Mouse (Mus musculus): ENCODE results near the gene Hbq1a. TPM values are rescaled to one million over a fixed set of nuclear protein-coding genes. Genes with fewer than 3 reads are reported as not detected.
"Not testable (repeated sequence)": the region's sequence is repeated elsewhere in the genome, so short reads cannot be mapped to it uniquely, and the experiment has no call there.

The Hbq1a gene
- polyA plus RNA-seq, 1 experiment: not detected

- Histone ChIP-seq H3K4me1 (ENCODE audit: control insufficient read depth, insufficient read depth, low read length) (no peaks in the 10 kb centered on the region), H3K27me3 (ENCODE audit: control insufficient read depth, insufficient read depth, low read length) (no peaks in the 10 kb centered on the region), H3K27ac (ENCODE audit: control insufficient read depth, insufficient read depth, low read depth, low read length) (no peak overlapping the region), H3K4me3 (ENCODE audit: control insufficient read depth, low read depth, low read length) (no peak overlapping the region), H3K36me3 (ENCODE audit: control insufficient read depth, insufficient read depth, low read length) (no peaks in the 10 kb centered on the region)
- no peak for TF ChIP-seq POLR2A (IDR thresholded peaks at IDR 0.05; ENCODE audit: control insufficient read depth, low read depth, low read length)
- TF ChIP-seq CTCF (IDR thresholded peaks at IDR 0.05; ENCODE audit: control insufficient read depth, insufficient read depth, insufficient replicate concordance, low read depth, low read length): no peak
Observed at GRCm38 (mm10) chr11:32277736-32278457, 22.0 kb upstream of the Hbq1a start.

GRCm38 (mm10) chr11:32278458-32278957 lies 21.4 kb upstream of the Hbq1a start:
- no peak for TF ChIP-seq CTCF (IDR thresholded peaks at IDR 0.05; ENCODE audit: control insufficient read depth, insufficient read depth, insufficient replicate concordance, low read depth, low read length)
- no peak for TF ChIP-seq POLR2A (IDR thresholded peaks at IDR 0.05; ENCODE audit: control insufficient read depth, low read depth, low read length)
- H3K36me3 ChIP-seq (ENCODE audit: control insufficient read depth, insufficient read depth, low read length): no peaks in the 10 kb centered on the region
- H3K4me3 ChIP-seq (ENCODE audit: control insufficient read depth, low read depth, low read length): no peak overlapping the region
- H3K27ac ChIP-seq (ENCODE audit: control insufficient read depth, insufficient read depth, low read depth, low read length): no peak overlapping the region
- H3K27me3 ChIP-seq (ENCODE audit: control insufficient read depth, insufficient read depth, low read length): no peaks in the 10 kb centered on the region
- H3K4me1 ChIP-seq (ENCODE audit: control insufficient read depth, insufficient read depth, low read length): no peaks in the 10 kb centered on the region

- no peaks in the 10 kb centered on the region for H3K36me3 ChIP-seq (ENCODE audit: control insufficient read depth, insufficient read depth, low read length)
- TF ChIP-seq CTCF (IDR thresholded peaks at IDR 0.05; ENCODE audit: control insufficient read depth, insufficient read depth, insufficient replicate concordance, low read depth, low read length) (no peak), POLR2A (IDR thresholded peaks at IDR 0.05; ENCODE audit: control insufficient read depth, low read depth, low read length) (no peak)
- no peaks in the 10 kb centered on the region for H3K27me3 ChIP-seq (ENCODE audit: control insufficient read depth, insufficient read depth, low read length)
- no peak overlapping the region for H3K4me3 ChIP-seq (ENCODE audit: control insufficient read depth, low read depth, low read length)
- H3K27ac ChIP-seq (ENCODE audit: control insufficient read depth, insufficient read depth, low read depth, low read length): no peak overlapping the region
- H3K4me1 ChIP-seq (ENCODE audit: control insufficient read depth, insufficient read depth, low read length): no peaks in the 10 kb centered on the region
Observed at GRCm38 (mm10) chr11:32280646-32281045, 19.2 kb upstream of the Hbq1a start.

GRCm38 (mm10) chr11:32281416-32282144 lies 18.3 kb upstream of the Hbq1a start:
- TF ChIP-seq POLR2A (IDR thresholded peaks at IDR 0.05; ENCODE audit: control insufficient read depth, low read depth, low read length): no peak
- no peak for TF ChIP-seq CTCF (IDR thresholded peaks at IDR 0.05; ENCODE audit: control insufficient read depth, insufficient read depth, insufficient replicate concordance, low read depth, low read length)
- Histone ChIP-seq H3K4me3 (ENCODE audit: control insufficient read depth, low read depth, low read length) (no peak overlapping the region), H3K4me1 (ENCODE audit: control insufficient read depth, insufficient read depth, low read length) (no peaks in the 10 kb centered on the region), H3K27me3 (ENCODE audit: control insufficient read depth, insufficient read depth, low read length) (no peaks in the 10 kb centered on the region), H3K36me3 (ENCODE audit: control insufficient read depth, insufficient read depth, low read length) (no peaks in the 10 kb centered on the region), H3K27ac (ENCODE audit: control insufficient read depth, insufficient read depth, low read depth, low read length) (no peak overlapping the region)

GRCm38 (mm10) chr11:32283091-32283777 lies 16.6 kb upstream of the Hbq1a start, which contains the start of gene Hba-a1:
Gene Hba-a1, plus strand, starts transcription at chr11:32283511.
- H3K27ac ChIP-seq (ENCODE audit: control insufficient read depth, insufficient read depth, low read depth, low read length); H3K36me3 ChIP-seq (ENCODE audit: control insufficient read depth, insufficient read depth, low read length); H3K4me3 ChIP-seq (ENCODE audit: control insufficient read depth, low read depth, low read length); H3K4me1 ChIP-seq (ENCODE audit: control insufficient read depth, insufficient read depth, low read length); H3K27me3 ChIP-seq (ENCODE audit: control insufficient read depth, insufficient read depth, low read length): not testable (repeated sequence)

- H3K27me3 ChIP-seq (ENCODE audit: control insufficient read depth, insufficient read depth, low read length); H3K4me1 ChIP-seq (ENCODE audit: control insufficient read depth, insufficient read depth, low read length); H3K36me3 ChIP-seq (ENCODE audit: control insufficient read depth, insufficient read depth, low read length); H3K27ac ChIP-seq (ENCODE audit: control insufficient read depth, insufficient read depth, low read depth, low read length); H3K4me3 ChIP-seq (ENCODE audit: control insufficient read depth, low read depth, low read length): not testable (repeated sequence)
Observed at GRCm38 (mm10) chr11:32284582-32284981, 15.3 kb upstream of the Hbq1a start.

- Histone ChIP-seq H3K27me3 (ENCODE audit: control insufficient read depth, insufficient read depth, low read length) (no peaks in the 10 kb centered on the region), H3K27ac (ENCODE audit: control insufficient read depth, insufficient read depth, low read depth, low read length) (no peak overlapping the region), H3K4me1 (ENCODE audit: control insufficient read depth, insufficient read depth, low read length) (no peaks in the 10 kb centered on the region; the same call in 1 of the 2 replicates), H3K4me3 (ENCODE audit: control insufficient read depth, low read depth, low read length) (no peak overlapping the region), H3K36me3 (ENCODE audit: control insufficient read depth, insufficient read depth, low read length) (no peaks in the 10 kb centered on the region)
- TF ChIP-seq CTCF (IDR thresholded peaks at IDR 0.05; ENCODE audit: control insufficient read depth, insufficient read depth, insufficient replicate concordance, low read depth, low read length) (no peak), POLR2A (IDR thresholded peaks at IDR 0.05; ENCODE audit: control insufficient read depth, low read depth, low read length) (no peak)
Observed at GRCm38 (mm10) chr11:32285031-32285775, 14.7 kb upstream of the Hbq1a start.

GRCm38 (mm10) chr11:32285887-32286286 lies 14.0 kb upstream of the Hbq1a start:
- H3K27me3 ChIP-seq (ENCODE audit: control insufficient read depth, insufficient read depth, low read length): not testable (repeated sequence)

More at GRCm38 (mm10) chr11:32285887-32286286, 14.0 kb upstream of the Hbq1a start:
- not testable (repeated sequence) for H3K4me1 ChIP-seq (ENCODE audit: control insufficient read depth, insufficient read depth, low read length); H3K36me3 ChIP-seq (ENCODE audit: control insufficient read depth, insufficient read depth, low read length); H3K4me3 ChIP-seq (ENCODE audit: control insufficient read depth, low read depth, low read length); H3K27ac ChIP-seq (ENCODE audit: control insufficient read depth, insufficient read depth, low read depth, low read length)
